Mouse (Mus musculus): ENCODE measurements around the gene Fam20b. TPM values are rescaled to one million over a fixed set of nuclear protein-coding genes. Genes with fewer than 3 reads are reported as not detected.

Fam20b gene
- polyA plus RNA-seq, 2 experiments = 7.5 to 9.9 TPM

DNA sequence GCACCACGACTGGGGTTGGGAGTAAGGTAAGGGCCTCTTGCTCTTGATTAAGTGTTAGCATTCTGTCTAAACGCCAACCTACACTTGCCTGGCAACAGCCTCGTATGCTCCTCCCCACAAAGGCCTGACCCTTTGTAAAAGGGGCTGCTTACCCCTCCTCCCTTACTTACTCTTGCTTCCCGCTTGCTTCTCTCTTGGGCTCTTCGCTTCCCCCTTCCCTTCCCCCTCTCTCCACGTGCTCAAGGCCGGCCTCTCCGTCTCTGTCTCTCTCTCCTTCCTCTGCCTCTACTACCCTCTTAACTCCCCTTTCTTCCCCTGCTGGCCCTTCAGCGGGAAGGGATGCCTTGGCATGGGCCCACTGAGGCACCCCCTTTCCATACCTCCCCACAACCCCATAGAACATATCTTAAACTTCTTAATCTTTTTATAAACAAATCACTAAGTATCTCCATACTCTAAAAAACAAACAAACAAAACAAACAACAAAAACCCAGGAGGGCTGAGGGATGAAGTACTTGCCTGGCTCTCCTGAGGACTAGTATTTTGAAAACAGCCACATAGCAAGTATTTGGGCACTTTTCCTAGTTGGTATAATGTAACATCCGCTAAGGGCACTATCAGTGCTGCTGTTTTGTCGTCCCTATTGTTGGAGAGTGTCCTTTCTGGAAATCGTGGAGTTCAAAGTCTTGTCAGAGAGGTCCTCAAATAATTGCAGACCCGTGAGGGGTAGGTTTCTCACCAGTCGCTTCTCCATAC is 46.0 kb downstream of the Fam20b start:
- H3K36me3 ChIP-seq (replicated peaks; ENCODE audit: control insufficient read depth, insufficient read depth, low read depth) = no peaks in the 10 kb centered on the region
- TF ChIP-seq EP300 (IDR thresholded peaks at IDR 0.05; ENCODE audit: low read depth) (no peak), CTCF (IDR thresholded peaks at IDR 0.05; ENCODE audit: low read depth) (no peak)
- H3K27ac ChIP-seq = no peak overlapping the region
- ATAC-seq (ENCODE audit: insufficient read depth) (no peak), DNase-seq (ENCODE audit: low read depth in 3 of 3, low spot score in 3 of 3) (no peak)
- H3K4me2 ChIP-seq (ENCODE audit: low read depth) = peak overlapping the region; percentile 91
- H3K9me3 ChIP-seq (ENCODE audit: control insufficient read depth, low read length) = no peaks in the 10 kb centered on the region
- peaks cover 0 to 3% of the 10 kb centered on the region in 2 experiments; a peak in 2 of 4 replicates for H3K4me1 ChIP-seq (replicated peaks; ENCODE audit: control insufficient read depth in 2 of 2, insufficient read depth in 2 of 2, low read length in 1 of 2)
- peak overlapping the region; percentile 49; the same call in 1 of the 2 replicates for H3K9ac ChIP-seq (replicated peaks)
- no peaks in the 10 kb centered on the region for H3K27me3 ChIP-seq (ENCODE audit: control insufficient read depth, insufficient read depth, low read length)
- H3K4me3 ChIP-seq (ENCODE audit: insufficient read depth in 1 of 2, low read depth in 2 of 2, low read length in 2 of 2) = peak overlapping the region; percentile 68 to 80
- 14% methylated on average over 14 of the region's 14 CpGs for WGBS (ENCODE audit: insufficient replicate concordance)

DNA sequence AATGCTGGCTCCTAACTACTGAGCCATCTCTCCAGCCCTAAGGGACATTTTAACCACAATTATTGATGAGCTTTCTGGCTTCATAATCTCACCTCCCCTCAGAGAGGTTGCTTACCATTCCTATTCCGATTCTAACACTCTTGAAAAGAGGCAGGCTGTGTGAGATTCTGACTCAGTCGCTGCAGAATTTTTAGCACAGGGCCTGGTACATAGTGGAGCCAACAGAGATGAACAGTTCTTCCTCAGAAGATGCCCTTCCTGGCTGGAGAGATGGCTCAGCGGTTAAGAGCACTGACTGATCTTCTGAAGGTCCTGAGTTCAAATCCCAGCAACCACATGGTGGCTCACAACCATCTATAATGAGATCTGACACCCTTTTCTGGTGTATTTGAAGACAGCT is 47.0 kb downstream of the Fam20b start:
- Histone ChIP-seq H3K9me3 (ENCODE audit: control insufficient read depth, low read length) (no peaks in the 10 kb centered on the region), H3K4me3 (ENCODE audit: insufficient read depth in 1 of 2, low read depth in 2 of 2, low read length in 2 of 2) (no peak overlapping the region), H3K27me3 (ENCODE audit: control insufficient read depth, insufficient read depth, low read length) (no peaks in the 10 kb centered on the region), H3K36me3 (replicated peaks; ENCODE audit: control insufficient read depth, insufficient read depth, low read depth) (no peaks in the 10 kb centered on the region), H3K4me1 (replicated peaks; ENCODE audit: control insufficient read depth in 2 of 2, insufficient read depth in 2 of 2, low read length in 1 of 2) (peaks cover 0 to 3% of the 10 kb centered on the region in 2 experiments; a peak in 2 of 4 replicates), H3K9ac (replicated peaks) (no peak overlapping the region), H3K27ac (no peak overlapping the region), H3K4me2 (ENCODE audit: low read depth) (no peak overlapping the region)
- TF ChIP-seq CTCF (IDR thresholded peaks at IDR 0.05; ENCODE audit: low read depth) (no peak), EP300 (IDR thresholded peaks at IDR 0.05; ENCODE audit: low read depth) (no peak)
- ATAC-seq (ENCODE audit: insufficient read depth) (no peak), DNase-seq (ENCODE audit: low read depth in 3 of 3, low spot score in 3 of 3) (no peak)
- 71% methylated on average over 3 of the region's 3 CpGs for WGBS (ENCODE audit: insufficient replicate concordance)

DNA sequence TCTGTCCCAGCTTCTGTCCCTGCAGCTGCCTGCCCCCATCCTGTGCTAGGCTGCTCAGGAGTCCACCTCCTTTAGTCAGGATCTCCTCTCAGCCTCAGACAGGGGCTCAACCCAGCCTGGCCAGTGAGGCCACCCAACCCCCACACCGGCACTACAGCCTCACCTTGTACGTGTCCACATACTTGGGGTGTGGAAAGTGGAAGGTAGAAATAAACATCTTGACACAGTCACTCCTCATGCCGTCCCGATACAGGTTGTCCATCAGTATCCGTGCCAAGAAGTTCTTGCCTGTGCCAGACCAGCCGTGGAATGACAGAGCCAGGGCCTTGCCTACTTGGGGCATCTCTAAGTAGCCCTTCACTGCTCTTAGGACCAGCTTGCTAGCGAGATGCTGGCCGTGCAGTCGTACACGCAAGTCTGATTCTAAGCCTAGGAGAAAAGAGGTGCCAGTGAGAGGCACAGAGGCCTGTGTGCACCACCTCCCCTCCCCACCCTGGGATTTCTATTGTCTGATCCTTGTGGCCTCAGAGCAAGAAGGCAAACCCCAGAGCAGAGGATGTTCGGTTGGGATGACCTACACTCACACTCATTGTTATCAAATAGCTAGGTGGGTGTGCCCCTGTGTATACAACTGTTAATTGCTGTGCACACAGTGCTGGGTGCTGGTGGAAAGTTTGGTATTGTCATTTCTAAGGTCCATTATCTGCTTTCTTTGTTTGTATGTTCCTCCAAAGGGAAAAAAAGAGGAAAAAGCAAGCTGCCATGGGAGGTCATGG is 49.5 kb downstream of the Fam20b start:
- Histone ChIP-seq H3K4me3 (ENCODE audit: insufficient read depth in 1 of 2, low read depth in 2 of 2, low read length in 2 of 2) (no peak overlapping the region), H3K9me3 (ENCODE audit: control insufficient read depth, low read length) (no peaks in the 10 kb centered on the region), H3K4me2 (ENCODE audit: low read depth) (no peak overlapping the region), H3K27ac (no peak overlapping the region), H3K36me3 (replicated peaks; ENCODE audit: control insufficient read depth, insufficient read depth, low read depth) (no peaks in the 10 kb centered on the region), H3K4me1 (replicated peaks; ENCODE audit: control insufficient read depth in 2 of 2, insufficient read depth in 2 of 2, low read length in 1 of 2) (peaks cover 0 to 1% of the 10 kb centered on the region in 2 experiments; a peak in 2 of 4 replicates), H3K9ac (replicated peaks) (no peak overlapping the region), H3K27me3 (ENCODE audit: control insufficient read depth, insufficient read depth, low read length) (no peaks in the 10 kb centered on the region)
- WGBS (ENCODE audit: insufficient replicate concordance) = 68% methylated on average over 11 of the region's 11 CpGs
- DNase-seq (ENCODE audit: low read depth in 3 of 3, low spot score in 3 of 3) (no peak), ATAC-seq (ENCODE audit: insufficient read depth) (no peak)
- no peak for TF ChIP-seq CTCF (IDR thresholded peaks at IDR 0.05; ENCODE audit: low read depth)
- TF ChIP-seq EP300 (IDR thresholded peaks at IDR 0.05; ENCODE audit: low read depth) = no peak

DNA sequence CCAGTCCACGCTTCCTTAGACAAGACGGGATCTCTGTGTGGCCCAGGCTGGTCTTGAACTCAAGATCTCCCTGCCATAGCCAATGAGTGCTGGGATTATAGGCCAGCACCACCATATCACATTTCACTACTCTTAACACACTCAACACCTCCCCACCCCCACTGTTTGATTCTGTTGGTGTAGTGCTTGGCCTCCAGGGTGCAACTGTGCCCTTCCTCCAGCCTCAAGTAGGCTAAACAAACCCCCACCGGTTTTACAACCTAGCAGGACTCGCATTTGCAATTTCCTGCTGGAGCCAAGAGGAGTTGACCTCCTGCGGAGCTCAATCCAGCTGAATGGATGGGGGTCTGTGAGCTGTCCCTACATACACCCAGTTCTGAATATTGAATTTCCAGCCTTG is 50.3 kb downstream of the Fam20b start:
- Histone ChIP-seq H3K9ac (replicated peaks) (no peak overlapping the region), H3K36me3 (replicated peaks; ENCODE audit: control insufficient read depth, insufficient read depth, low read depth) (no peaks in the 10 kb centered on the region), H3K4me1 (replicated peaks; ENCODE audit: control insufficient read depth in 2 of 2, insufficient read depth in 2 of 2, low read length in 1 of 2) (peaks cover 0 to 1% of the 10 kb centered on the region in 2 experiments; a peak in 2 of 4 replicates), H3K27me3 (ENCODE audit: control insufficient read depth, insufficient read depth, low read length) (no peaks in the 10 kb centered on the region), H3K9me3 (ENCODE audit: control insufficient read depth, low read length) (no peaks in the 10 kb centered on the region), H3K4me3 (ENCODE audit: insufficient read depth in 1 of 2, low read depth in 2 of 2, low read length in 2 of 2) (no peak overlapping the region), H3K27ac (no peak overlapping the region), H3K4me2 (ENCODE audit: low read depth) (no peak overlapping the region)
- no peak for DNase-seq (ENCODE audit: low read depth in 3 of 3, low spot score in 3 of 3)
- TF ChIP-seq EP300 (IDR thresholded peaks at IDR 0.05; ENCODE audit: low read depth) (no peak), CTCF (IDR thresholded peaks at IDR 0.05; ENCODE audit: low read depth) (no peak)
- 60% methylated on average over 5 of the region's 5 CpGs for WGBS (ENCODE audit: insufficient replicate concordance)
- no peak for ATAC-seq (ENCODE audit: insufficient read depth)

Measured in liver, embryonic 14.5 days (tissue).